Comparison of ENCODE assay signal across 8 mouse cellular contexts in genomic region chr13:58358629-58359303, GRCm38 (mm10). TPM values are rescaled to one million over a fixed set of nuclear protein-coding genes. Genes with fewer than 3 reads are reported as not detected.
A peak's percentile ranks its signal among the peaks of the same experiment; 100 is the strongest.
DNase-seq lines count a peak whose midpoint lies in the region; ATAC-seq lines count a peak whose summit lies in the region.

Gene Kif27, minus strand, starts transcription at chr13:58359122.

- WGBS in lung, embryonic 16.5 days = under 1% methylated on average over 75 of the region's 85 CpGs

- DNase-seq in Muller cell, postnatal 12 days (ENCODE audit: inconsistent ontology term) = peak; percentile 95
- DNase-seq in cerebellum, adult 8-10 months = peak; percentile 45
- peak; percentile 82 for DNase-seq in forelimb bud, embryonic 11.5 days (ENCODE audit: low read depth, low spot score)
- peak; percentile 52 for DNase-seq in layer of hippocampus, adult 9-11 months
- DNase-seq in ovary, postnatal 10 days (ENCODE audit: low spot score) = peak; percentile 53
- DNase-seq in thymus, postnatal 0 days (ENCODE audit: low spot score) = peak; percentile 91

- H3K9me3 ChIP-seq in lung, embryonic 16.5 days (ENCODE audit: control insufficient read depth, low read length) = peaks cover 2% of the 10 kb centered on the region; the same call in 1 of the 2 replicates

- H3K27ac ChIP-seq in lung, embryonic 16.5 days (ENCODE audit: low read length) = no peak within 1 kb of the TSS; the same call in 1 of the 2 replicates

- no peaks in the 10 kb centered on the region for H3K4me1 ChIP-seq in lung, embryonic 16.5 days (replicated peaks; ENCODE audit: control insufficient read depth, insufficient read depth, low read length)

- H3K27me3 ChIP-seq in lung, embryonic 16.5 days (ENCODE audit: control insufficient read depth, insufficient read depth, low read depth, low read length) = no peaks in the 10 kb centered on the region

- peak within 1 kb of the TSS; percentile 97 for H3K4me2 ChIP-seq in lung, embryonic 16.5 days (ENCODE audit: low read depth, low read length)

- peak; percentile 98 to 99 for ATAC-seq in hematopoietic stem cell, adult 5-6 weeks (replicated peaks in 1 of 2; ENCODE audit: insufficient read depth in 1 of 2, low FRiP score in 2 of 2, low TSS enrichment in 1 of 2, low read depth in 1 of 2, poor library complexity in 2 of 2, severe bottlenecking in 2 of 2)
- ATAC-seq in lung, embryonic 16.5 days (ENCODE audit: low read depth) = peak; percentile 99

- H3K9ac ChIP-seq in lung, embryonic 16.5 days (ENCODE audit: low read length) = peak within 1 kb of the TSS; percentile 66

- H3K4me3 ChIP-seq in lung, embryonic 16.5 days (ENCODE audit: low read length) = peak within 1 kb of the TSS; percentile 69

- no peaks in the 10 kb centered on the region for H3K36me3 ChIP-seq in lung, embryonic 16.5 days (ENCODE audit: control insufficient read depth, insufficient read depth, low read length)

RNA-seq across cellular contexts. Expression of gene Kif27, which starts in this region (rescaled TPM):
- not detected in 2 replicates for total RNA-seq in hematopoietic stem cell, adult 5-6 weeks (2017)
- polyA plus RNA-seq in lung, embryonic 16.5 days (2015; fragmentation: Nextera tagmentation; extraction: Ambion mirVana) = 1.4 and 1.6 TPM in 2 replicates
- polyA plus RNA-seq in thymus, postnatal 0 days (2015; fragmentation: Nextera tagmentation; extraction: Ambion mirVana) = 0.04 and 0.09 TPM in 2 replicates

Comparison
In these comparisons a context has a peak if more than half of its experiments do, and no peak if none do; other contexts are left out.
1. Peak in ATAC-seq in hematopoietic stem cell, adult 5-6 weeks; RNA of the gene not detected or under 1 TPM.
2. Peak in DNase-seq in thymus, postnatal 0 days; RNA of the gene not detected or under 1 TPM.
3. DNase-seq: peak in every context shown above with its lines; median percentile 95 in Muller cell, postnatal 12 days; 91 in thymus, postnatal 0 days; 82 in forelimb bud, embryonic 11.5 days; 53 in ovary, postnatal 10 days; 52 in layer of hippocampus, adult 9-11 months; 45 in cerebellum, adult 8-10 months.